Mouse (Mus musculus): ENCODE measurements at regions not wholly inside any gene's neighbourhood (a gene's known extent, or its start where the extent isn't known, plus 50 kb on each side); places are given as distances from the start of the nearest gene placed in this dataset.

- no peak for TF ChIP-seq POLR2A (IDR thresholded peaks at IDR 0.05; ENCODE audit: extremely low read depth, insufficient read depth, low read length)
- TF ChIP-seq CTCF (IDR thresholded peaks at IDR 0.05; ENCODE audit: low read depth, low read length), result no peak
These were observed 177.0 kb upstream of the Jade1 start for GRCm38 (mm10) chr3:41378576-41378975.
